Mouse (Mus musculus) left cerebral cortex, postnatal 10 days (tissue): Measurements from ENCODE around the gene Tex16. TPM values are rescaled to one million over a fixed set of nuclear protein-coding genes. Genes with fewer than 3 reads are reported as not detected.

ENCODE experiments used
- DNase-seq, 2 experiments: peaks; one replicate each; pipeline ENCODE4 v3.0.0; 2021 to 2022; ENCODE audit warnings: low spot score in 2 of 2, mixed read lengths in 1 of 2; ENCODE audit errors: extremely low spot score in 1 of 2
- intact Hi-C: fragments of 180-260 bp; cut with DNase I; formaldehyde crosslinking; loops from one replicate; pipeline ENCODE4 v1.15.1; 2025
- total RNA-seq, 2 experiments: library from RNA; stranded (reverse); gene quantifications; 2 replicates each; pipeline ENCODE4 v1.2.3; 2021

Gene Tex16
- total RNA-seq = not detected

DNA sequence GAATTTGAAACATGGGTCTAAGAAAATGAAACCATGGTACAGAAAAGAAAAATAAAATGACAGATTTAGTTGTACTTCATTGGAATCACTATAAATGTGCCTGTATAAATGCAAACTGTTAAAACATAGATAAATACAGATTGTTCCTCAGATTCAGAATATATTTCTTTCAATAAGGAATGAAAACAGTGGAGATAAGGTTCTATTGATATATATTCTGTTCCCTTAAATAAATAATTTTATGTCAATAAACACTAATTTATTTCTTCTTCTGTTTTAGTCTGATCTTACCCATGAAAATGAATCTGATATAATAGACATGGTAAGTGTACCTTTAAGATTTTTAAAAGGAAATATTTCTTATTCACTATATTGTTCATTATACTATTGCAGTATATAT is at the start of gene Tex16:
Gene Tex16, plus strand, starts transcription at position 301 of the 400 bp plus-strand sequence.
- DNase-seq = no peak
- intact Hi-C loops = no loop called here

DNA sequence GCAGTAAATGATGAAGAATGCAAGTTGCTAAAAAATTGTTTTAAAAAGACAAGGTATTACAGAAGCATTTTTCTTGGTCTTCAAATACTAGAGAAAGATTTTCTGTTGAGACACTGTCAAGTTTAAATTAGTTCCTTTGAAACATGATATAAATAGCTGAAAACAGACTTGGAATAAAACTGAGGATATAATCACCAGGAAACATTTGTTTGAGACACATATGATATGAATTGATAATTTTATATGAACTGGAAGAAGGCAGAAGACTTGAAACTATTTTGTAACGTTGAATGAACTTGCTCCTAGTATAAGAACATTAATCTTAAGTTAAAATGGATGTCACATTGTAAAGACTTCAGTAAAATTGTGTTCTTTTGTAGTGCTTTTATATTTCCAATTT is 11.1 kb upstream of the Tex16 start:
- DNase-seq = no peak
- intact Hi-C loops = no loop called here

Other genes starting within 250 kb of the Tex16 start
- not detected for gene Gm45194, start 119.6 kb upstream of the Tex16 start, total RNA-seq
- gene 4933403O08Rik, start 228.0 kb downstream of the Tex16 start, total RNA-seq = not detected